Mouse (Mus musculus): Measurements from ENCODE around the gene Trim31.
"Not testable (repeated sequence)": the region's sequence is repeated elsewhere in the genome, so short reads cannot be mapped to it uniquely, and the experiment has no call there.

The Trim31 gene

DNA sequence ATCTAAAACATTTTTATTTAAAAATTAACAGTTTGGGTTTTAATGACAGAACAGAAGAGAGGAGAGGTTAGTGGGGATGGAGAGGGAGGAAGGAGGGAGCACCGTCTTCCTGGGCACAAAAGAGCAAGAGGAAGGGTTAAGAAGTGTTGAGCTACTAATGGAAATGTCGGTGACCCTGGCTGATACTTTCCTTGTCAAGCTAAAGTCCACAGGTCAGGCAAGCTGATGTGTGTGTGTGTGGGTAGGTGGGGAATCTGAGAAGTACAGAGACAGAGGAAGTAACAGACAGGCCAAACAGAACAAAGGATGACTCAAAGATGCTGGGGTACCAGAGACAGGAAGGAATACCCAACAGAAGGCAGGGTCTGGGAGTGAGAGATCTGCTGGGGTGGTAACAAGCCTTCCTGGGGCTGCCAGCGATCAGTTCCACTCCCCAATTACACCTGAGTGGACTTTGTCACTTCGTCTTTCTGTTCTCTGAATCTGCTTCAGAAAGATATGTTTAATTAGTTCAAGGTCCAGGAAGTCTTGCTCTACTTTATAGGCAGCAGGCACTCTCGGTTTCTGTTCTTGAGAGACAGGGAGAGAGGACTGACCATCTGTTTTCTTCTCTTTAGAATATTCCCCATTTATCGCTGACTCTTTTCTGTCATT, at the start of gene Trim31:
Trim31 (plus strand) TSS at position 567 of the 654 bp plus-strand sequence.
- DNase-seq (ENCODE audit: low read depth): no peak

DNA sequence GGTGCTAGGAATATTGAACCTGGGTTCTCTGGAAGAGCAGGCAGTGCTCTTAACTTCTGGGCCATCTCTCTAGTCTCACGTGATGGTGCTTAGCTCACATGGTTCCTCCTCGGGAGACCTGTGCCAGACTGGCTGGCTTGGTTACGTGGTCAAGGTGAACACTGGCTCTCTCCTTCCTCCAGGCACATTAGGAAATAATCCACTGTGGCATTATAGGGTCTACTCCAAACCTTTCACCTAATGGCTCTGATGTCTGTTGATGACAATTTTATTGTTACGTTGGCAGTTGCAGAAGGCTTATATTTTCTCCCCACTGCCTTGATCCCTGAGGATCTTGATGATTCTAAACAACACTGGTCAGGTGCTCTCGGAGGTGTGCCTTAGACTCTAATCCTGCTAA, 49.0 kb upstream of the Trim31 start:
- no peak for DNase-seq (ENCODE audit: low read depth)

DNA sequence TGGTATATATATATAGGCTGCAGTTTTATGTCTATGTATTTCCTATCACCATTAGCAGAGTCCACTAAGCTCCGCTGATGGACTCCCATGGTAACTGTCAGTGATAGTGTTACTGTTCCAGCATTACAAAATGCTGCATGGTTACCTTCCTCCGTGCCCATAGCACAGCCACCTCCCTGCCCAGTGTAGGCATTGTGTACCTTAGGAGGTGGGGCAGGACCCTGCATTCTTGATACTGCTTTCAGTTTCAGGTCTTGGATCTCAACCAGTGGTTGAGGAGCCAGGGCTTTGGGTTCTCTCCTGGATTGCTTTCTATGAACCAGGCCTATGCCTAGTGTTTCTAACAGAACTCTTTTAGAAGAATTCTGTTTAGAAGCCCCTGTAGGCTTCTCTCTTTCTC, 47.9 kb upstream of the Trim31 start:
- DNase-seq (ENCODE audit: low read depth): no peak

DNA sequence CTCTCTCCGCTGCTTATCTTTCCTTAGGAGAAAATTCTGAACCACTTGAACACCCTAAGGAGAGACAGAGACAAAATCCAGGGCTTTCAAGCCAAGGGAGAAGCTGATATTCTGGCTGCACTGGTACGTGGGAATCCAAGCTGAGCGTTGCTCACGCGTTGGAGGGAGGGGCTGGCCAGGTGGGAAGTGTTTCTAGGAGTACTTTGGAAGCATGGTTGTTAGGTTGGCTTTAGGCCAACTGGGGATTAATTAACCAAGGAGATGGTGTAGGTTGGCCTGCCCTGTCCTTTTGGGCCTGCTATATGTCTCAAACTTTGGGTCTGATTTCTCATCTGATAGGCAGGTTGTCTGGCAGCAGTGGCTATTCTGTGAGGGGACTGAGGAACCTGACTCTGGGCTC, 46.7 kb upstream of the Trim31 start:
- no peak for DNase-seq (ENCODE audit: low read depth)

GRCm38 (mm10) chr17:36851627-36852026, 46.3 kb upstream of the Trim31 start:
- no peak for DNase-seq (ENCODE audit: low read depth)

- DNase-seq (ENCODE audit: low read depth): no peak
Measured at GRCm38 (mm10) chr17:36855484-36855883, 42.4 kb upstream of the Trim31 start.

DNA sequence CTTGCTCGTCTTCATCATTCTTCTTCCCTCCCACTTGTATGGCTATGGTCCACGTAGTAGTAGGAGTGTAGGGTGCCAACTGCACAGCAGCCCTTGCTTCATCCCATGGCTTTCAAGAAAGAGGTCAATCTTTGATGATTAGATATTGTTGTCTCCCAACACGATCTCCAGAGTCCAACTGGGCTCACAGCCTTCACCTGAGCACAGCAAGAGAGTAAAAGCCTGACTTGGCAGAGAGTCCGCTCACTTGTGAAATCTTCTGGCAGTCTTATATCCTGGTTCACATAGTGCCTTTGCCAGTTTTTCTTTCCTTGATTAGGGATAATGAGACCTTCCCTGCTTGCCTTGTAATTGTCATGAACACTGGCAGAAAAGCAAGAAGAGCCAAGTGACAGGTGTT, 41.7 kb upstream of the Trim31 start:
- DNase-seq (ENCODE audit: low read depth): no peak

DNA sequence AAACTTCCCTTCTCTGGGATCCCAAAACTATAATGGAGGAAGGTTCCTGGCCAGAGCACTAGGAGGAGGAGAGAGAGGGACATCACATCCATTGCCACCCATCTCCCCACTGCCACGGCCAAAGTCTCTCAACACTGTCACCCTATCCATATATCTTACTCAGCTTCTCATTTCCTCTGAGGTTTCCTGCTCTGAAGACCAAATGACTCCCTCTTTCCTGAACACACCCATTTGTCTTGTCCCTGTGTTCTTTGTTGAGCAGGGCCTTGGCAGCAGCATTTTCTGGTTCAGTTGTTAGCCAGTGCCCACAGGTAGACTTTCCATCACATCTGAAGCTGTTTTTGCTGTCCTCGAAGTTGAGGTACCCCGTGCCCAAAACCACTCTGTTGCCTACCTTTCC, 39.7 kb upstream of the Trim31 start:
- DNase-seq (ENCODE audit: low read depth): peak; percentile 71

GRCm38 (mm10) chr17:36861680-36862079, 36.2 kb upstream of the Trim31 start:
- no peak for DNase-seq (ENCODE audit: low read depth)

- no peak for DNase-seq (ENCODE audit: low read depth)
Measured at GRCm38 (mm10) chr17:36866719-36867527, 31.0 kb upstream of the Trim31 start, which contains the start of gene Trim15. Gene Trim15, minus strand, starts transcription at chr17:36867210.

DNA sequence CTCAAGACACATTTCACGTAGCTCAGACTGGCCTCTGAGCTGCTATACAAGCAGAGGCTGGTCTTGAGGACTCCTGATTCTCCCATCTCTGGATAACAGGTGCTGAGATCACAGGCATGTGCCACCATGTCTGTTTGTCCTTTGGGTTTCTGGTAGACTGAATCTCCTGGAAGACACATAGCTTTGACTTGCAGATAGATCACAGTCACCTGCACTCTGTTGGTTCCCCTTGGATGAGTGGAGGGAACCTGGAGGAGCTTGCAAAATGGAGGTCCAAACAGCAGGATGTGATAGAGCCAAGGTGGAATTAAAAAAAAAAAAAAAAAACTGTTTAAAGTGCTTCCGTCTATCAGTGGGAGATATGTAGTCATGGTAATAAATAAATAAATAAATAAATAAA, 29.1 kb upstream of the Trim31 start:
- DNase-seq (ENCODE audit: low read depth): no peak

- DNase-seq (ENCODE audit: low read depth): no peak
Measured at GRCm38 (mm10) chr17:36869284-36869954, 28.5 kb upstream of the Trim31 start, which contains the start of gene Trim10. Gene Trim10, plus strand, starts transcription at chr17:36869574.

DNA sequence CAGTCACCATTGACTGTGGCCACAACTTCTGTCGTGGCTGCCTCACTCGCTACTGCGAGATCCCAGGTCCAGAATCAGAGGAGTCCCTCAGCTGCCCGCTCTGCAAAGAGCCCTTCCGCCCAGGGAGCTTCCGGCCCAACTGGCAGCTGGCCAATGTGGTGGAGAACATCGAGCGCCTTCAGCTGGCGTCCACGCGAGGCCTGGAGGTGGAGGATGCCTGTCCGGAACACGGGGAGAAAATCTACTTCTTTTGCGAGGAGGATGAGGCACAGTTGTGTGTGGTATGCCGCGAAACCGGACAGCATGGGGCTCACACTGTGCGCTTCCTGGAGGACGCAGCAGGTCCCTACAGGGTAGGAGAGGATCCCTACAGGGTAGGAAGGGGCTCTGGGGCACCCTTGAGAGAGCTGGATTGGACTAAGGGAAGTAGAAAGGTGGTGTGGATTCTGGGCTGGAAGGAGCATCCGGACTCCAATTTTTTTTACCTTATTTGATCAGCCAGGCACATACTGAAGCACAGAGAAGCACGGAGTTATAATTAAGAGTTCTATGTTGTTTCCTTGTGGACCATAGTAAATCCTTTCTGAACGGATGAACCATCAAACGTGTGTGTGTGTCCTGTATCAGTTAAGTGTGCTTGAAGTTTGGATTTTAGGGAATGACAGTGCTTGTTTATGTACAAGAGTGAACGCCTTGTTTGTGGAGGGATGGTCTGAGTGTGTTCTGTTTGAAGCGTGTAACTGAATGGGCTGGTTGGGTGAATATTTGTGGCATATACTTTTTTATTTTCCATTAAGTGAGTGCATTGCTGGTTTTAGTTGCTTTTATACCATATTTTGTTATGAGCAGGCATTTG, 27.7 kb upstream of the Trim31 start:
- DNase-seq (ENCODE audit: low read depth): peak; percentile 46

- DNase-seq (ENCODE audit: low read depth): no peak
Measured at GRCm38 (mm10) chr17:36874636-36875035, 23.3 kb upstream of the Trim31 start.

GRCm38 (mm10) chr17:36883350-36883749, 14.6 kb upstream of the Trim31 start:
- DNase-seq (ENCODE audit: low read depth): no peak

- DNase-seq (ENCODE audit: low read depth): peak; percentile 21
Measured at GRCm38 (mm10) chr17:36885132-36885790, 12.7 kb upstream of the Trim31 start.

DNA sequence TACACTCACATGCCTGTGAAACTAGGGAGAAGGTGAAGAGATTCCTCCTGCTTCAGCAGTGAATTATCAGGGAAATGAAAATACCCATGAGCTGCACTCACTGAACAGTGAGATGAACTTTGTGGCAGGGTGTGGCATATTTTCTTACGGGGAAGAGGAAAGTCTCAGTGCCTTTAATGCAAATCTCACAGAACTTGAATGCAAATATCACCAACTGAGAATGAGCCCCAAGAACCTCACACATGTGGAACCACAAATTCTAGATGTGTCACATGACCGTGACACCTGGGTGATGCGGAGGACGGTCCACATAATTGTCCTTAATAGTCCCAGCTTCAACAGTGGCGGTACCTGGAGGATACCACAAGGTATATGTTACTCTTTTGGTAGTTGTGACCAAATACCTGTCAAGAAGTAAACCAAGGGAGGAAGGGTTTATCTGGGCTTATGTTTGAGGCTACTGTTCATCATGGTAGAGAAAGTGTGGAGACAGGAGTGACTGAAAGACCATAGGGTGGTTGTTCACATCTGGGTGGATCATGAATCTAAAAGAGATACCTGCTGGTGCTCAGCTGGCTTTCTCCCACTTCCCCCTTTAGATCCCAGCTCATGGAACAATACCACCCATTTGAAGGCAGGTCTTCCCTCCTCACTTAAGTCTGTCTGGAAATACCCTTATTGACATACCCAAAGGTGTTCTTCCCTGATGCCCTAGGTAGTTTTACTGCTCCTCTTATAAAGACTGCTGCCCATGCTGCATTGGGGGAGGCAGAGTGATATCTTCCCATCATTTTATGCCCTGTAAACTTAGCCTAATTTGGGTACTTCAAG, 7.6 kb upstream of the Trim31 start, which contains the start of gene Trim40:
Trim40 (minus strand) TSS at position 51 of the 831 bp plus-strand sequence.
- no peak for DNase-seq (ENCODE audit: low read depth)

DNA sequence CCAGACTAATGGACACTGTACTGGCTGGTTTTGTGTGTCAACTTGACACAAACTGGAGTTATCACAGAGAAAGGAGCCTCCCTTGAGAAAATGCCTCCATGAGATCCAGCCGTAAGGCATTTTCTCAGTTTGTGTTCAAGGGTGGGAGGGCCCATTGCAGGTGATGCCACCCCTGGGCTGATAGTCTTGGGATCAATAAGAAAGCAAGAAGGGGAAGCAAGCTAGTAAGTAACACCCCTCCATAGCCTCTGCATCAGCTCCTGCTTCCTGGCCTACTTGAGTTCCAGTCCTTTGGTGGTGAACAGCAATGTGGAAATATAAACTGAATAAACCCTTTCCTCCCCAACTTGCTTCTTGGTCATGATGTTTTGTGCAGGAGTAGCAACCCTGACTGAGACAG, 6.4 kb upstream of the Trim31 start:
- DNase-seq (ENCODE audit: low read depth): not testable (repeated sequence)

- peak; percentile 78 for DNase-seq (ENCODE audit: low read depth)
Measured at GRCm38 (mm10) chr17:36892362-36892761, 5.6 kb upstream of the Trim31 start.

GRCm38 (mm10) chr17:36893387-36893786, 4.5 kb upstream of the Trim31 start:
- DNase-seq (ENCODE audit: low read depth): peak; percentile 72

Data from 416B (cell line).